Mouse (Mus musculus) midbrain, postnatal 0 days (tissue): Measurements from ENCODE around the gene Aldh1a3. TPM values are rescaled to one million over a fixed set of nuclear protein-coding genes. Genes with fewer than 3 reads are reported as not detected.

Experiments used
- ATAC-seq: fragments of 200-750 bp; cut with Nextera tagmentation; 2 replicates; pipeline ENCODE4 v1.8.0; 2017; ENCODE audit warnings: moderate number of reproducible peaks, mild to moderate bottlenecking, moderate TSS enrichment, moderate library complexity; ENCODE audit not compliant: low FRiP score
- DNase-seq: peaks from one replicate; pipeline ENCODE4 v3.0.0-alpha.2; 2015; ENCODE audit warnings: low spot score
- H3K27ac ChIP-seq: fragments of 300-500 bp; sonication (generic); 2 replicates; pipeline ENCODE4 v1.5.1; 2014; ENCODE audit warnings: low read depth, mild to moderate bottlenecking, low read length, mixed read lengths
- H3K27me3 ChIP-seq: fragments of 300-500 bp; sonication (generic); 2 replicates; pipeline ENCODE4 v1.6.1; 2014; ENCODE audit warnings: low read length, control low read depth, mixed read lengths; ENCODE audit not compliant: insufficient read depth
- H3K36me3 ChIP-seq: fragments of 300-500 bp; sonication (generic); 2 replicates; pipeline ENCODE4 v1.6.1; 2014; ENCODE audit warnings: low read length, control low read depth, mixed read lengths; ENCODE audit not compliant: insufficient read depth
- H3K4me1 ChIP-seq: fragments of 300-500 bp; sonication (generic); 2 replicates; pipeline ENCODE4 v1.6.1; 2014; ENCODE audit warnings: mild to moderate bottlenecking, control low read depth, antibody characterized with exemption, low read length, mixed read lengths; ENCODE audit not compliant: insufficient read depth
- H3K4me2 ChIP-seq: fragments of 300-500 bp; sonication (generic); 2 replicates; pipeline ENCODE4 v1.6.1; 2014; ENCODE audit warnings: low read depth, mild to moderate bottlenecking, low read length, mixed read lengths; ENCODE audit not compliant: poor library complexity, severe bottlenecking
- H3K4me3 ChIP-seq: fragments of 300-500 bp; sonication (generic); 2 replicates; pipeline ENCODE4 v1.5.1; 2014; ENCODE audit warnings: low read depth, mild to moderate bottlenecking, low read length, moderate library complexity
- H3K9ac ChIP-seq: fragments of 300-500 bp; sonication (generic); replicated peaks from 2 replicates; pipeline ENCODE4 v1.6.1; 2014; ENCODE audit warnings: mild to moderate bottlenecking, low read length, moderate library complexity, mixed read lengths; ENCODE audit not compliant: poor library complexity, severe bottlenecking
- H3K9me3 ChIP-seq: fragments of 300-500 bp; sonication (generic); 2 replicates; pipeline ENCODE4 v1.6.1; 2016; ENCODE audit warnings: low read length, control low read depth
- CTCF ChIP-seq: IDR thresholded peaks from 2 replicates; pipeline ENCODE4 v1.5.1; 2016; ENCODE audit warnings: antibody characterized with exemption, mild to moderate bottlenecking
- WGBS: fragments of 180-500 bp; shearing (Covaris S2); extraction: QIAGEN DNeasy Blood & Tissue Kit; methylation state at CpG from one replicate; pipeline ENCODE4 v1.1.7; 2014; 5-methylcytosine and 5-hydroxymethylcytosine counted together
- polyA plus RNA-seq: library from polyadenylated mRNA; unstranded; fragments of >200 nt; fragmentation: Nextera tagmentation; extraction: Ambion mirVana; gene quantifications from 2 replicates; pipeline ENCODE4 v1.2.1, GENCODE M21; 2015
- total RNA-seq: library from RNA; depleted of rRNA; stranded (reverse); fragments of >200 nt; gene quantifications from 2 replicates; pipeline ENCODE4 v1.2.3, GENCODE M21; 2014

Aldh1a3 gene
- total and polyA plus RNA-seq, 2 experiments from 2014 or later: 1.1 to 1.5 TPM

GRCm38 (mm10) chr7:66386411-66386810 is 40.9 kb downstream of the Aldh1a3 start:
- Histone ChIP-seq H3K36me3 (no peaks in the 10 kb centered on the region), H3K27me3 (peaks cover 8% of the 10 kb centered on the region; the same call in 1 of the 2 replicates), H3K4me1 (peaks cover 6% of the 10 kb centered on the region; the same call in 1 of the 2 replicates), H3K27ac (no peak overlapping the region), H3K4me3 (no peak overlapping the region), H3K9ac (no peak overlapping the region), H3K4me2 (no peak overlapping the region), H3K9me3 (no peaks in the 10 kb centered on the region)
- no peak for TF ChIP-seq CTCF
- no peak for DNase-seq
- no peak for ATAC-seq
- 98% methylated on average over 6 of the region's 6 CpGs for WGBS

GRCm38 (mm10) chr7:66385826-66386225 is 41.5 kb downstream of the Aldh1a3 start:
- Histone ChIP-seq H3K9me3 (no peaks in the 10 kb centered on the region), H3K4me3 (no peak overlapping the region), H3K36me3 (no peaks in the 10 kb centered on the region), H3K27me3 (peaks cover 8% of the 10 kb centered on the region; the same call in 1 of the 2 replicates), H3K4me2 (no peak overlapping the region), H3K27ac (no peak overlapping the region), H3K4me1 (peaks cover 6% of the 10 kb centered on the region; the same call in 1 of the 2 replicates), H3K9ac (no peak overlapping the region)
- 95% methylated on average over 12 of the region's 12 CpGs for WGBS
- ATAC-seq: no peak
- no peak for DNase-seq
- TF ChIP-seq CTCF: no peak

GRCm38 (mm10) chr7:66384891-66385290 is 42.4 kb downstream of the Aldh1a3 start:
- Histone ChIP-seq H3K27ac (no peak overlapping the region), H3K9ac (no peak overlapping the region), H3K4me3 (no peak overlapping the region), H3K27me3 (peaks cover 8% of the 10 kb centered on the region; the same call in 1 of the 2 replicates), H3K4me2 (no peak overlapping the region), H3K36me3 (no peaks in the 10 kb centered on the region), H3K4me1 (peaks cover 6% of the 10 kb centered on the region; the same call in 1 of the 2 replicates), H3K9me3 (no peaks in the 10 kb centered on the region)
- no peak for DNase-seq
- no peak for ATAC-seq
- 92% methylated on average over 8 of the region's 8 CpGs for WGBS
- no peak for TF ChIP-seq CTCF

- H3K27me3 ChIP-seq: peaks cover 8% of the 10 kb centered on the region; the same call in 1 of the 2 replicates
- no peaks in the 10 kb centered on the region for H3K36me3 ChIP-seq
- H3K4me2 ChIP-seq: no peak overlapping the region
- peaks cover 6% of the 10 kb centered on the region; the same call in 1 of the 2 replicates for H3K4me1 ChIP-seq
- H3K9me3 ChIP-seq: no peaks in the 10 kb centered on the region
- 74% methylated on average over 5 of the region's 5 CpGs for WGBS
- no peak overlapping the region for H3K4me3 ChIP-seq
- no peak for ATAC-seq
- H3K27ac ChIP-seq: no peak overlapping the region
- DNase-seq: no peak
- H3K9ac ChIP-seq: no peak overlapping the region
- TF ChIP-seq CTCF: no peak
Observed at GRCm38 (mm10) chr7:66384213-66384612, 43.1 kb downstream of the Aldh1a3 start.

GRCm38 (mm10) chr7:66376560-66376959 is 50.8 kb downstream of the Aldh1a3 start:
- Histone ChIP-seq H3K27ac (no peak overlapping the region), H3K9ac (no peak overlapping the region), H3K9me3 (no peaks in the 10 kb centered on the region), H3K4me1 (no peaks in the 10 kb centered on the region), H3K36me3 (no peaks in the 10 kb centered on the region), H3K27me3 (no peaks in the 10 kb centered on the region), H3K4me2 (no peak overlapping the region), H3K4me3 (no peak overlapping the region)
- TF ChIP-seq CTCF: no peak
- DNase-seq (no peak), ATAC-seq (no peak)
- 87% methylated on average over 10 of the region's 10 CpGs for WGBS

GRCm38 (mm10) chr7:66375736-66376135 is 51.6 kb downstream of the Aldh1a3 start:
- TF ChIP-seq CTCF: no peak
- H3K4me3 ChIP-seq: no peak overlapping the region
- no peak overlapping the region for H3K9ac ChIP-seq
- H3K27me3 ChIP-seq: no peaks in the 10 kb centered on the region
- no peaks in the 10 kb centered on the region for H3K9me3 ChIP-seq
- ATAC-seq (no peak), DNase-seq (no peak)
- H3K36me3 ChIP-seq: no peaks in the 10 kb centered on the region
- WGBS: 80% methylated on average over 4 of the region's 4 CpGs
- no peak overlapping the region for H3K27ac ChIP-seq
- no peaks in the 10 kb centered on the region for H3K4me1 ChIP-seq
- no peak overlapping the region for H3K4me2 ChIP-seq
